Mouse (Mus musculus): ENCODE measurements around the gene Sesn2. TPM values are rescaled to one million over a fixed set of nuclear protein-coding genes. Genes with fewer than 3 reads are reported as not detected.

The Sesn2 gene
- total RNA-seq, 1 experiment from 2014 or later = 3.2 TPM

Other genes starting within 250 kb of the Sesn2 start
- gene Gmeb1, start 248.9 kb downstream of the Sesn2 start, total RNA-seq (2017) = 23.2 and 26.9 TPM in 2 replicates
- gene Taf12, start 236.1 kb downstream of the Sesn2 start, total RNA-seq (2017) = 30.2 and 45.8 TPM in 2 replicates
- gene Rab42, start 207.1 kb downstream of the Sesn2 start, total RNA-seq (2017) = not detected in 2 replicates
- 23.9 and 43.7 TPM in 2 replicates for gene Trnau1ap, start 181.0 kb downstream of the Sesn2 start, total RNA-seq (2017)
- 46.6 and 48.1 TPM in 2 replicates for gene Rcc1, start 156.9 kb downstream of the Sesn2 start, total RNA-seq (2017)
- 15.0 and 17.9 TPM in 2 replicates for gene Phactr4, start 88.0 kb downstream of the Sesn2 start, total RNA-seq (2017)
- gene Med18, start 46.6 kb downstream of the Sesn2 start, total RNA-seq (2017) = 16.4 and 17.8 TPM in 2 replicates
- 1,728 and 2,046 TPM in 2 replicates for gene Atpif1, start 23.2 kb upstream of the Sesn2 start, total RNA-seq (2017)
- 412 and 457 TPM in 2 replicates for gene Dnajc8, start 25.0 kb upstream of the Sesn2 start, total RNA-seq (2017)
- 2.1 TPM in 2 replicates for gene Ptafr, start 53.6 kb upstream of the Sesn2 start, total RNA-seq (2017)
- gene Eya3, start 128.5 kb upstream of the Sesn2 start, total RNA-seq (2017) = 18.3 and 35.8 TPM in 2 replicates
- gene Xkr8, start 222.0 kb upstream of the Sesn2 start, total RNA-seq (2017) = 2.6 and 4.1 TPM in 2 replicates
- 0.50 TPM in 1 of 2 replicates, not detected in the other for gene Smpdl3b, start 246.8 kb upstream of the Sesn2 start, total RNA-seq (2017)